Mouse (Mus musculus) right cerebral cortex, postnatal 14 days (tissue): ENCODE measurements at regions not wholly inside any gene's neighbourhood (a gene's known extent, or its start where the extent isn't known, plus 50 kb on each side); places are given as distances from the start of the nearest gene placed in this dataset.

Experiments
- DNase-seq: peaks from one replicate; pipeline ENCODE4 v3.0.0; 2022

DNA sequence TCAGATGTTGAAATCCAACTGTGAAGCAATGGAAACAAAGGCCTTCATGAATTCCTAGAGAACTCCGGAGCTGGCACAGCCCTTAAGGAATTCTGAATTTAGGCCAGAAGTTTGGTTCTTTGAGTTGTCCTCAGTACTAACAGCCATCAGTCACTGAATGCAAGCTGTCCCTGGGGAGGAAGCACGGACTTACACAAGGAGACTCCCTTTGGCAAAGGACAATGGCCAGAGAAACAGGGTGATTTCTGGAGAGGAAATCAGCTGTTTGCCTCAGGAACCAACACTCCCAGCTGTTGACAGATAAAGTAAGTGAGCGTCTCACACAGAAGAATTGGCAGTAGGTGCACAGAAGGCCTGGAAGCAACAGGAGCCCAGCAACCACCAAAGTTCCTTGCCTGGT, 56.8 kb upstream of the Atp2b1 start:
- no peak for DNase-seq

DNA sequence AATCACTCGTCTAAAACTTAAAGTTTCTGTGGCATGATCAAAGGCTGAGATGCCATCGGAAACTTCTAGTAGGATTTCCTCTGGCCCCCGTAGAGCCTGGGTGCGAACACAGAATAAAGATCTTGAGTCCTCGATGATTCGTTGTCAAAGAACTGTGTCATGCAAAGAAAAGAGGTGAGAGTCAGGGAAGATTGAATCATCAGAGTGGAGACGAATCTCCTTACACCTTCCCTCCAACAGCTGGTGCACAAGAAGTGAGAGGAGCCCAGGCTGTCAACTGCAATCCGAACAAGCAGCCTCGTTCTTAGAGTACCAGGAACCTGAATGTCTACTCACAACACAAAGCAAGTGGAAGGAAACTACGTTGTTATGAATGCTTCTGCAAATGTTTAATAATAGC, 52.7 kb upstream of the Atp2b1 start:
- DNase-seq, result no peak

DNA sequence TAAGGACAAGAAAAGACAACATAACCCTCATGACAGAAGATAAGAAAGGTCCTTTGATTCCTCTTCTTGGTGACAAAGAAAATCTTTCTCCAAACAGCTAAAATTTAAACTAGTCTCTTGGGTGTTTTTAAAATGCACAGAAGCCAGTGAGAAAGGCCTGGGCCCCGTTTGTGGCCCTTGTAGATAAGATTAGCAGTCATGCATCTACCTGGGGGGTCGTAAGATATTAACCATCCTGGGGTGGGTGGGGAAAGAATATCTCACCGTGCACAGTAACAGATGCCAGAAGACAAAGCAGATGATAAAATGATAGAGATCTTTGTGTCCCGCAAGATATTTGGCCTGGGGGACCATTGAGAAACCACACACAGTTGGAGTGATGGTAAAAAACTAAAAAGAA, 51.5 kb upstream of the Atp2b1 start:
- no peak for DNase-seq

DNA sequence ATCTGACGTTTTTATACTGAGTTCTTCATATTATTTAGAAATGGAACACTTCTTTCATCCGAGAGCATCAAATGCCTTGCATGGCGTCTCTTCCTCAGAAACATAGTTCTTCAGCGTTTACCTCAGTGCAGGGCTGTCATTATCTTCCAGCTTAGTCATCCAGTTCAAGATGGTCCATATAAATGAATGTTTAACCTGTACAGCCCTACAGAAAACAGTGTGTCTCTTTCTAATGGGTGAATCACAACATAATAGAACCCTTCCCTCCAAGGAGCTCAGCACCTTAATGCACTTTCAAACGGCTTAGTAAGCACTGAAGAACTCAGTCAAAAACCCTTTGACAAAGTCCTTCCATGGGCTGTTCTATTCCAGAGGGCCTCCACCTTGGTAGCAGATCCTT, 49.8 kb upstream of the Atp2b1 start:
- no peak for DNase-seq
